Mouse (Mus musculus) CD4-positive helper T cell, adult 2 months (primary cell): ENCODE data around the gene Gm15155.
"Not testable (repeated sequence)": the region's sequence is repeated elsewhere in the genome, so short reads cannot be mapped to it uniquely, and the experiment has no call there.

Source experiments
- DNase-seq: peaks from one replicate; pipeline ENCODE4 v3.0.0-alpha.2; 2012; ENCODE audit warnings: low read depth, missing footprints, low spot score

Gm15155 gene

GRCm38 (mm10) chrX:155624341-155624841, at the start of gene Gm15155:
Gene Gm15155, plus strand, starts transcription at chrX:155624741.
- no peak for DNase-seq

GRCm38 (mm10) chrX:155579791-155580190, 44.8 kb upstream of the Gm15155 start:
- no peak for DNase-seq

- DNase-seq: no peak
Measured at GRCm38 (mm10) chrX:155584586-155584985, 40.0 kb upstream of the Gm15155 start.

DNA sequence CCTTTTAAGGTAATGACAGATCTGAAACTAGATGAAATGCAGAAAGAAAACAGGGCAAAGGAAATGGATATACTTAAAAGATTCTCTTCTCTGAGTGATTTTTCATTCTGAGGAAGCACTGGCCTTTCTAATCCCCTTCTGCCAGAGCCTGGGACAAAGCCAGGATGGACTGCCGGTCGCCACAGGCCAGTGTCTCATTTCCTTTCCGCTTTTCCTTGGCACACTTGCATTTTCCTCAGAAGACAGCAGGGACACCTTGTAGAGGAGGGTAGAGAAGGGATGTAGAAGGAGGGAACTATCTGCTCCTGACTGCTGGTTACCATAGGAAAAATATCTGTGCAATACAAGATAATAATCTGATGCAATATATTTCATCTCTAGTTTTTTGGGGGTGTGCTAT, 33.1 kb upstream of the Gm15155 start:
- DNase-seq: no peak

DNA sequence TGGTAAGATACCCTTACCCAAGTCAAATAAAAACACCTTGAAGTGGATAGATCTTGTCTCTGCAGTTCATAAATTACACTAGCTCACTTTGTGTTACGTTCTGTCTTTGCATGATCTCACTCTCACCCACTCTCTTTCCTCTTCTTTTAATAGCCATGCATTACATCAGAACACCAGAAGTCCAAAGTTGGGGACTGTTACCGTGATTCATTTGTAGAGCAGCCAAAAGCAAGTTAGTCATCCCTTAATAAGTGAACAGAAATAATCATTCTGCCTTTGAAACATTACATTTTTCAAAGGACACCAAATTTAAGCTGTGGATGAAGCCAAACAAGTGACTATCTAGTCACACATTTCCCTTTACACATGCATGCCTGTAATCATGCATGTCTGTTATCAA, 32.1 kb upstream of the Gm15155 start:
- DNase-seq: no peak

DNA sequence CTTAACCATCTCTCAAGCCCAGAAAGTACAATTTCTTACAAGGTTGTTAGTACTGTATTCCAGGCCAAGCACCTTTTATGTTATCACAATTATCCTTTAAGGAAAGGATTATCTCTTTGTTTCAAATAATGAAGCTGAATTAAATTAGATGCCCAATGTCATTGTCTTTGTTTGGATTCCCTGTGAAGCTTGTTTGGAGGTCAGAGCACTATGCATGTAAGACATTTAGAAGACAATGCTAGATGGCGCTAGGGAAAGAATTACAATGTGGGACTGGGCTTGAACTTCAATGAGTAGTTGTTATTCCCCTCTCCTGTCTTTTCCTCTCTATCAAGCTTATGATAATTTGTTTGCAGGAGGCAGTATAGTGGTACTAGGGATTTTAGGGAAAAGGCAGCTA, 29.9 kb upstream of the Gm15155 start:
- DNase-seq: no peak

GRCm38 (mm10) chrX:155596390-155596789, 28.2 kb upstream of the Gm15155 start:
- no peak for DNase-seq

- DNase-seq: no peak
Measured at GRCm38 (mm10) chrX:155601196-155601595, 23.3 kb upstream of the Gm15155 start.

GRCm38 (mm10) chrX:155622527-155622926, 2.0 kb upstream of the Gm15155 start:
- no peak for DNase-seq

- peak; percentile 2 for DNase-seq
Measured at GRCm38 (mm10) chrX:155622961-155623599, 1.5 kb upstream of the Gm15155 start.

GRCm38 (mm10) chrX:155623701-155624281, 750 bp upstream of the Gm15155 start, which contains the start of gene Ptchd1:
Gene Ptchd1, minus strand, starts transcription at chrX:155623814.
- no peak for DNase-seq

DNA sequence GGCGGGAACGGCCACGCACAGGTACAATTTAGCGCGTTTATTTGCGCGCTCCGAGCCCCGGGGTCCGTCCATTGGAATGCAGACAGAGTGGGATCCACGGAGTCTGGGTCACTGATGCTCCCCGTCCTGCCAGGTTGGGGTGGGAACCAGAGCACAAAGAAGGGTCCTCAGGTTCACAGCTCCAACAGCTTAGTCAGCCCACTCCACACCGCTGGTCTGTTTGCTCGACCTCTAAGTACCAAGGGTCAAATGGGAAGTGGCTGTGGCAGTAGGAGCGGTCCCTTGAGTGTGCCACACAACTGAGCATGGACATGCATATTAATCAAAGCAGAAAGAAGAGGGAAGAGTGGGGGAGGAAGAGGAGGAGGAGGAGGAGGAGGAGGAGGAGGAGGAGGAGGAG, 354 bp downstream of the Gm15155 start:
- no peak for DNase-seq

DNA sequence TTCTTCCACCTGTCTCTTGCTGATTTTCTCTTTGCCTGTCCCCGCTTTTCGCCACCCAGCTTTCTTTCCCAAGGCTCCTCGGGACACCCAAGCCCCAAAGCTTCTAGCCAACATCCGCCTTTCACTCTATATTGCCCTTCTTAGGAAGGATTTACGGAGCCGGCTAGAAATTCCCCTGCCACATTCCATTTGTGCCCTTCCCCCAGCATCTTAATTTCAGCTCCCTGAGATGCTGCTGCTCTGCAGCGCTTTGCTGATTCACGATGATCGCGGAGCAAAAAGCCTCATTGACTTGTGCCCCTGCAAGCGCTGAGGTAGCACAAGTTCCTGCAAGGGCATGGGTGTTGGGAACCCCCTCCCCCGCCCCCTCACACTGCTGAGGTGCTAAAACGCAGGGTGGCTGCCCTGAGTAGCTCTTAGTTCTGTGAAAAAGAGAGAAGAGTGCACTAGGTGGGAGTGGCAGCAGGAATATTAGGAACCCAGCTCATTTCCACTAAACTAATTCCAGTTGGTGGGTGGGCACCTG, 1.2 kb downstream of the Gm15155 start:
- DNase-seq: no peak

DNA sequence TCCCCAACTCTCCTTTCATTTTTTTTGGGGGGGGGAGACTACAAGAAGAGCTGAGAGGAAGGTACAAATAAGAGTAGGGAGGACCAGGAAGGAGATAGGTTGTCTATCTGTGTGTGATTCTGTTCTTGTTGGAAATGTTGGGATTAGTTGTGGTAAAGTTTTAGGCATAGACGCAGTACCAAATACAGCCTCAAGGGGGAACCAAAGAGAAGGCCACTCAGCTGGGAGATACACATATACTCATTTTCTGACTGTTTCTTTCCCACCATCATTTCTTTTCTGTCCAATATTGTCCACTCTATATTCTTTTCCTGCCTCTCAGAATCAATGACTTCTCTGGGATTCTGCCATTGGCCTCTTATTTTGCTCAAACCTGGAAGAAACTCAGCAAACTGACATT, 19.4 kb downstream of the Gm15155 start:
- no peak for DNase-seq

DNA sequence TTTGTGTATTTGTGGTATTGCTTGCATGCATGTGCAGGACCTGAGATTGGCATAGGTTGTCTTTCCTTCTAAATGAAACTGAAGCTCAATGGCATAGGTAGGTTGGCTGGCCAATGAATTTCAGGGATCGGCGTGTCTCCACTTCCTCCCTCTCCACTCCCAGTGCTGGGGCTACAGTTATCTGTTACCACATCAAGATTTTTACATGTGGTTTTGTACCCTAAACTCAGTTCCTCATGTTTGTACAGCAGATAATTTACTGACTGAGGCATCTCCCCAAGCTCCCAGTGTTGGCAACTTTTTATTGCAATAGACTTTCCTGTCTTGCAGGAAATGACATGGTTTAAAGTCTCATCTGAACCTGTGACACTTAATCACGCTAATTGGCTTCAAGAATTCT, 21.4 kb downstream of the Gm15155 start:
- DNase-seq: no peak

DNA sequence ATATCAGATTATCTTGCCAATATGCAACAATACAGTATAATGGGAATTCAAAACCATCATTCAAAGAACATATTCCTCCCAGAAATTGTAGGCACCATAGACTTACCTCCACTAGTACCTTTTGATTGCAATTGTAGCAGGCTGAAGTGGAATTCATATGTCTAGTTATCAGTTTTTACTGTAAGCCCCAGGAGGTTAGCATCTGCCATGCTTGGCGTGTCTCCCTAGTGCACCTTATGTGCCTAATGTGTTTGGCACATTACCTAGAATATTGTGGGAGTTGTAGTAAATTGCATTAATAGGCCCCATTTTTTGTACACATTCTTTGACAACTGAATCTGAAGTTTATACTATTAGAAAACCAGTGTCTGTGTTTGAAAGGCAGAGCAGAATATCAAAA, 33.4 kb downstream of the Gm15155 start:
- DNase-seq: no peak

DNA sequence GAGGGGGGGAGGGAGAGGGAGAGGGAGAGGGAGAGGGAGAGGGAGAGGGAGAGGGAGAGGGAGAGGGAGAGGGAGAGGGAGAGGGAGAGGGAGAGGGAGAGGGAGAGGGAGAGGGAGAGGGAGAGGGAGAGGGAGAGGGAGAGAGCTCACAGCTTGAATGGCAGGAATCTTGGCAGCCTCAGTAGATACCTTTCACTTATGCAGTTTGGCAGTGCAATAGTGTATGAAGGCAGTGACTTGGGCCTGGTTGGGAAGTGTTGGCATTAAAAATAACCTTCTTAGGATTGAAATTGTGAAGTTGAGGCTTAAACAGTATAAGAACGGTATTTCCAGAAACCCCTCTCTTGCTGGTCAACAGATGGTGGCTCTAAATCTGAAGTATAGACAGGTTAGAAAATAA, 65.9 kb downstream of the Gm15155 start:
- DNase-seq: not testable (repeated sequence)

DNA sequence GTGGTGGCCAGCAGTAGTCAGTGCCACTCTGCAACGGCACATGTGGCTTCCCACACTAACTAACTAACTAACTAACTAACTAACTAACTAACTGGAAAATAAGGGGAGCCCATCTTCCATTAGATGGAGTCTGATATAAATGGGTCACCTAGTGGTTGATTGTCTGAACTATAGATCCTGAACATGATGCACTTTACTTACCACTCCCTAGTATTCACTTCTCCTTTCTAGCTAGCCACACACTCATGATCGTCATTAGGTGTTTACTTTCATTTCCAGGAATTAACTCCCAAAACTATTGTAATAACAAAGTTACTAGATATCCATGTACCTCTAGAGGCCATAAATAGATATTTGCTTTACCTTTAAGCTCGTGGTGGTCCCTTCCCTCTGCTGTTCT, 99.6 kb downstream of the Gm15155 start:
- DNase-seq: no peak

DNA sequence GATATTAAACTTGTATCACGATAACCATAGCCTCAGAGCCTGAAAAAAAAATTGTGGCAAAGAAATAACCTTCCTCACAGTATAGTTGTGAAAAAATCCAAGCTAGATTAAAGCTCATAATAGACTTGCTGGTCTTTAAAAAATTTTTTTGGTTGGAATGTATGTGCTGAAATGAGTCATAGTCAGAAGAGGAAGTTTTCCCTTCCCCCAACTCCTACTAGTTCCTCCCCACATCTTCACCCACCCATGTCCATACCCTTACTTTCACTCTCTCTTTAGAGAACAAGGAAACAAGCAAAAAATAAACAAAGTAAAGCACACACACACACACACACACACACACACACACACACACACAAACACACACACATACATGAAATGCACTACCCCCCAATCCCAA, 103.8 kb downstream of the Gm15155 start:
- DNase-seq: no peak

DNA sequence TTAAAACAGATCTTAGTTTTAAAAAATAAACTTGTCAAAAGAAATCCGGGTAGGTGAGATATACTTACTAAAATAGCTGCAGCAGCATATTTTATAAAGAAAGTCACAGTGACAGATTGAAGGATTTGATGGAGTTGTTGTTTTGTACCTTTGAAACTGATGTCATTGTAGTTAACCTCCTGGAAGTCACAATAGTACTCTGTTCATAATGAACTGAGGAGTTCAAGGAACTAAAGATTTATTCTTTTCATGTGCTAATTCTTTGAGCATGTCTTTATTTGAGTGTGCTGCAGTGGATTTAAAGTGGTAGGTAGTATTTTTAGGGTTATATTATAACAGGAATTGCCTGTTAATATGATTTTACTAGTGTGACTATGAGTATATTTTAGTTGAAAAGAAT, 263.6 kb downstream of the Gm15155 start:
- no peak for DNase-seq

GRCm38 (mm10) chrX:155900040-155900439, 275.5 kb downstream of the Gm15155 start:
- no peak for DNase-seq

DNA sequence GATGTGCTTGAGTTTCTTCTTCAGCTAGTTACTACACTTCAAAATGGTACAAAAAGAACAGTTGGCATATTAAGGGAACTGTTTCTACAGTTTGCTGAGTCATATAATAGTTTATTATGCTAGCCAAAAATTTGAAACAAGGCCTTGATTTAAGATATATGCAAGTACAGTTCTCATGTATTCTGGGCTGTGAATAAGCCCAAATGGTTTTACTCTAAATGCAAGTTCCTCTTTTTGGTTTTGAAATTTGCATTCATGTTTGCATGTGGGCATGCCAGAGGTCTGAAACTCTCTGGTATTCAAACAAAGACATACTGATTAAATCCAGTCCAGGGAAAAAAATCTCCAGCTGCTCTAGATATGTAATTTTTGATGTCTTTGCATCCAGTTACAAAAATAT, 277.2 kb downstream of the Gm15155 start:
- no peak for DNase-seq

DNA sequence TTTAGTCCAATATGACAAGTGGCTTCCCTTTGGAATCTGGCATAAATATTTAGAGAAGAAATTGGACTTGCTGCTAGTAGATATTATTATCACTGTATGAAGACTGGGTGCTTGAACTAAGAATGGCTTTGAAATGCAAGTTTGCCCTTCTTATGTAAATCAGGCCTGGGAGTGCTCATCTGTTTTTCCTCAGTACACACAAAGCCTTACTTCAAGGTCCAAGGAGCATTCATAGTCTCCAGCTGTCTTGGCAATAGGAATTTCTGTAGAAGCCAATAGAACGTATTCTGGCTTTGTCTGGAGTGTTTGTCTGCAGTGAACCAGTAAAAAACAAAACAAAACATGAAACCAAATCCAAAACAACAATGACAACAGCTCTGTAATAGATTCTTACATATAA, 278.6 kb downstream of the Gm15155 start:
- DNase-seq: no peak
